8 mouse cellular contexts compared by ENCODE assay signal in the genomic region with DNA sequence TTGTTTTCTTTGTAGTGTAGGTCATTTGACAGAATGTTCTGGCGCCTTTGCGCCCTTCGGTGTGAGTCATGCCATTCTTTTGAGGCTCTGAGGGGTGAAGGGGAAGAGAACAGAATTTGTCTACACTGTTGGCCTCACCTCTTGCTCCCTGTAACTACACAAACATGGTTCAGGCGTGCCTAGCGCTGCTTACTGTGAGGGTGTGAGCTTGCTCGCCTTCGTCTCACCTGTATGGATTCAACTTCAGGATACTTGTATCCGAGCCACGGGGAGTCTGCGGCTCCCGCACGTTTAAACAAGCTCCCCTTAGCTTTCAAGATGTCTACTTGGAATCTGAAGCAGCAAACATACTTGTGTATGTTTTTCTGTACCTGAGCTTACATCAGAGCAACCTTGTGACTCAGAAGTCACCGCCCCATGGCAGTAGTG. TPM values are rescaled to one million over a fixed set of nuclear protein-coding genes. Genes with fewer than 3 reads are reported as not detected.
DNase-seq lines count a peak whose midpoint lies in the region; ATAC-seq and TF ChIP-seq lines count a peak whose summit lies in the region.

No protein-coding gene starts in this region.

- H3K4me1 ChIP-seq in hindbrain, embryonic 10.5 days (replicated peaks): peaks cover 36% of the 10 kb centered on the region
- H3K4me1 ChIP-seq in hindbrain, embryonic 11.5 days (replicated peaks; ENCODE audit: control insufficient read depth, insufficient read depth, low read length): peaks cover 7% of the 10 kb centered on the region
- H3K4me1 ChIP-seq in hindbrain, postnatal 0 days (ENCODE audit: insufficient read depth, low read length): peaks cover 8% of the 10 kb centered on the region; the same call in 1 of the 2 replicates
- H3K4me1 ChIP-seq in stomach, embryonic 15.5 days: peaks cover 27% of the 10 kb centered on the region

- H3K27me3 ChIP-seq in hindbrain, embryonic 10.5 days (ENCODE audit: insufficient read depth, poor library complexity, severe bottlenecking): no peaks in the 10 kb centered on the region
- H3K27me3 ChIP-seq in hindbrain, embryonic 11.5 days (ENCODE audit: control insufficient read depth, insufficient read depth, low read length): no peaks in the 10 kb centered on the region
- no peaks in the 10 kb centered on the region for H3K27me3 ChIP-seq in hindbrain, postnatal 0 days (ENCODE audit: insufficient read depth, low read length)
- no peaks in the 10 kb centered on the region for H3K27me3 ChIP-seq in stomach, embryonic 15.5 days (replicated peaks)

- no peak overlapping the region for H3K4me3 ChIP-seq in hindbrain, embryonic 10.5 days
- H3K4me3 ChIP-seq in hindbrain, embryonic 11.5 days (ENCODE audit: low read depth, low read length): no peak overlapping the region
- H3K4me3 ChIP-seq in hindbrain, postnatal 0 days (ENCODE audit: low read length): no peak overlapping the region
- H3K4me3 ChIP-seq in stomach, embryonic 15.5 days (replicated peaks): no peak overlapping the region

- no peak for ATAC-seq in hindbrain, embryonic 11.5 days (ENCODE audit: low FRiP score)
- no peak for ATAC-seq in hindbrain, postnatal 0 days
- ATAC-seq in stomach, embryonic 15.5 days (ENCODE audit: insufficient read depth, low FRiP score, low read depth): 0 out of 2 replicates have a peak, but pooled peaks have one; percentile 36
- ATAC-seq in erythroid progenitor cell, adult 5-6 weeks (replicated peaks; ENCODE audit: low FRiP score, poor library complexity, severe bottlenecking): no peak

- DNase-seq in hindbrain, embryonic 10.5 days (ENCODE audit: low spot score): no peak
- no peak for DNase-seq in hindbrain, embryonic 11.5 days (ENCODE audit: low spot score)
- peak; percentile 29 to 54 for DNase-seq in urinary bladder, adult 18-20 months (ENCODE audit: low spot score in 2 of 2)
- no peak for DNase-seq in urinary bladder, postnatal 25 days (ENCODE audit: low spot score)
- DNase-seq in hindbrain, postnatal 0 days (ENCODE audit: low spot score): no peak
- DNase-seq in gastrocnemius, postnatal 4 days (ENCODE audit: low spot score in 2 of 2): no peak

- H3K9ac ChIP-seq in hindbrain, embryonic 11.5 days (ENCODE audit: low read depth, low read length): no peak overlapping the region
- no peak overlapping the region for H3K9ac ChIP-seq in hindbrain, postnatal 0 days (replicated peaks; ENCODE audit: low read length)
- H3K9ac ChIP-seq in stomach, embryonic 15.5 days: no peak overlapping the region

- H3K4me2 ChIP-seq in hindbrain, embryonic 11.5 days (replicated peaks; ENCODE audit: low read depth, low read length): no peak overlapping the region
- no peak overlapping the region for H3K4me2 ChIP-seq in hindbrain, postnatal 0 days (ENCODE audit: low read depth, low read length)
- H3K4me2 ChIP-seq in stomach, embryonic 15.5 days: no peak overlapping the region

- no peaks in the 10 kb centered on the region for H3K9me3 ChIP-seq in hindbrain, embryonic 10.5 days
- H3K9me3 ChIP-seq in hindbrain, embryonic 11.5 days (ENCODE audit: control insufficient read depth, low read length): no peaks in the 10 kb centered on the region
- no peaks in the 10 kb centered on the region for H3K9me3 ChIP-seq in hindbrain, postnatal 0 days (ENCODE audit: low read length)
- no peaks in the 10 kb centered on the region for H3K9me3 ChIP-seq in stomach, embryonic 15.5 days

- H3K36me3 ChIP-seq in hindbrain, embryonic 10.5 days: peaks cover 40% of the 10 kb centered on the region
- H3K36me3 ChIP-seq in hindbrain, embryonic 11.5 days (ENCODE audit: control insufficient read depth, insufficient read depth, low read length): no peaks in the 10 kb centered on the region
- peaks cover 19% of the 10 kb centered on the region for H3K36me3 ChIP-seq in hindbrain, postnatal 0 days (ENCODE audit: insufficient read depth, low read length)
- peaks cover 16% of the 10 kb centered on the region for H3K36me3 ChIP-seq in stomach, embryonic 15.5 days

- no peak for TF ChIP-seq CTCF in hindbrain, postnatal 0 days (IDR thresholded peaks at IDR 0.05; ENCODE audit: low read depth)

- H3K27ac ChIP-seq in hindbrain, embryonic 10.5 days: peak overlapping the region; percentile 69
- H3K27ac ChIP-seq in hindbrain, embryonic 11.5 days (ENCODE audit: low read depth, low read length): no peak overlapping the region
- H3K27ac ChIP-seq in hindbrain, postnatal 0 days: peak overlapping the region; percentile 73; the same call in 1 of the 2 replicates
- H3K27ac ChIP-seq in stomach, embryonic 15.5 days: peak overlapping the region; percentile 81

- WGBS in hindbrain, embryonic 10.5 days: 89% methylated on average over 13 of the region's 13 CpGs
- WGBS in hindbrain, embryonic 11.5 days: 88% methylated on average over 13 of the region's 13 CpGs
- 81% methylated on average over 13 of the region's 13 CpGs for WGBS in hindbrain, postnatal 0 days
- 65% methylated on average over 13 of the region's 13 CpGs for WGBS in stomach, embryonic 15.5 days

RNA-seq across cellular contexts. Expression of a gene that starts 17.3 kb away (rescaled TPM):
- 29.7 and 32.1 TPM in 2 replicates for polyA plus RNA-seq in hindbrain, embryonic 10.5 days (2016; fragmentation: Nextera tagmentation; extraction: Ambion mirVana)
- polyA plus RNA-seq in hindbrain, embryonic 11.5 days (2014; fragmentation: Nextera tagmentation; extraction: Ambion mirVana): 34.0 and 36.7 TPM in 2 replicates
- 32.4 and 38.8 TPM in 2 replicates for total RNA-seq in hindbrain, postnatal 0 days (2014; rRNA removed)
- 22.2 and 23.2 TPM in 2 replicates for polyA plus RNA-seq in hindbrain, postnatal 0 days (2015; fragmentation: Nextera tagmentation; extraction: Ambion mirVana)
- polyA plus RNA-seq in stomach, embryonic 15.5 days (2015; fragmentation: Nextera tagmentation; extraction: Ambion mirVana): 32.3 and 33.4 TPM in 2 replicates
- 1.1 and 2.9 TPM in 2 replicates for total RNA-seq in erythroid progenitor cell, adult 5-6 weeks (2015; ENCODE audit: low replicate concordance)
- total RNA-seq in erythroid progenitor cell, adult 5-6 weeks (2017; ENCODE audit: low replicate concordance): 1.7 TPM in 1 of 2 replicates, not detected in the other
- total RNA-seq in gastrocnemius, postnatal 4 days (2021): 10 to 100 TPM; 18.8 to 22.8 TPM

RNA-seq across cellular contexts. Expression of a gene that starts 43.3 kb away (rescaled TPM):
- polyA plus RNA-seq in hindbrain, embryonic 10.5 days (2016; fragmentation: Nextera tagmentation; extraction: Ambion mirVana): 449 and 453 TPM in 2 replicates
- polyA plus RNA-seq in hindbrain, embryonic 11.5 days (2014; fragmentation: Nextera tagmentation; extraction: Ambion mirVana): 406 and 416 TPM in 2 replicates
- total RNA-seq in hindbrain, postnatal 0 days (2014; rRNA removed): 126 and 135 TPM in 2 replicates
- polyA plus RNA-seq in hindbrain, postnatal 0 days (2015; fragmentation: Nextera tagmentation; extraction: Ambion mirVana): 449 and 470 TPM in 2 replicates
- polyA plus RNA-seq in stomach, embryonic 15.5 days (2015; fragmentation: Nextera tagmentation; extraction: Ambion mirVana): 411 and 424 TPM in 2 replicates
- 32.4 and 104 TPM in 2 replicates for total RNA-seq in erythroid progenitor cell, adult 5-6 weeks (2015; ENCODE audit: low replicate concordance)
- total RNA-seq in erythroid progenitor cell, adult 5-6 weeks (2017; ENCODE audit: low replicate concordance): 61.9 and 62.5 TPM in 2 replicates
- 100 to 1,000 TPM; 247 to 274 TPM for total RNA-seq in gastrocnemius, postnatal 4 days (2021)

RNA-seq across cellular contexts. Expression of a gene that starts 43.4 kb away (rescaled TPM):
- polyA plus RNA-seq in hindbrain, embryonic 10.5 days (2016; fragmentation: Nextera tagmentation; extraction: Ambion mirVana): 0.17 and 0.57 TPM in 2 replicates
- 0.21 TPM in 1 of 2 replicates, not detected in the other for polyA plus RNA-seq in hindbrain, embryonic 11.5 days (2014; fragmentation: Nextera tagmentation; extraction: Ambion mirVana)
- total RNA-seq in hindbrain, postnatal 0 days (2014; rRNA removed): 0.52 and 2.4 TPM in 2 replicates
- polyA plus RNA-seq in hindbrain, postnatal 0 days (2015; fragmentation: Nextera tagmentation; extraction: Ambion mirVana): 0.09 and 0.34 TPM in 2 replicates
- 0.98 and 1.2 TPM in 2 replicates for polyA plus RNA-seq in stomach, embryonic 15.5 days (2015; fragmentation: Nextera tagmentation; extraction: Ambion mirVana)
- 6.7 TPM in 1 of 2 replicates, not detected in the other for total RNA-seq in erythroid progenitor cell, adult 5-6 weeks (2015; ENCODE audit: low replicate concordance)
- total RNA-seq in erythroid progenitor cell, adult 5-6 weeks (2017; ENCODE audit: low replicate concordance): 1.3 TPM in 1 of 2 replicates, not detected in the other
- under 1 TPM; 0.17 to 0.57 TPM for total RNA-seq in gastrocnemius, postnatal 4 days (2021)

Comparison
In these comparisons a context has a peak if more than half of its experiments do, and no peak if none do; other contexts are left out.
1. DNase-seq: peak in urinary bladder, adult 18-20 months (2 of 2); none in hindbrain, embryonic 10.5 days (single experiment), hindbrain, embryonic 11.5 days (single experiment), urinary bladder, postnatal 25 days (single experiment), hindbrain, postnatal 0 days (single experiment) and gastrocnemius, postnatal 4 days (0 of 2).